Mouse (Mus musculus) CH12.LX (cell line): ENCODE measurements around the gene Rgs3. TPM values are rescaled to one million over a fixed set of nuclear protein-coding genes. Genes with fewer than 3 reads are reported as not detected.

ENCODE experiments used
- DNase-seq: peaks from one replicate; pipeline ENCODE4 v3.0.0-alpha.2; 2013; ENCODE audit errors: extremely low read depth
- H3K27ac ChIP-seq: 2 replicates; pipeline ENCODE4 v1.5.1; 2012; ENCODE audit warnings: low read depth, mild to moderate bottlenecking, control low read depth, moderate library complexity; ENCODE audit not compliant: insufficient read depth
- H3K27me3 ChIP-seq: replicated peaks from 2 replicates; pipeline ENCODE3; 2012; ENCODE audit warnings: inconsistent platforms
- H3K36me3 ChIP-seq, 2 experiments: replicated peaks in 1 of 2; 2 replicates each; pipeline versions ENCODE3 to v1.6.1; 2012; ENCODE audit warnings: inconsistent platforms in 1 of 2, low read length in 1 of 2, mild to moderate bottlenecking in 1 of 2, mixed read lengths in 1 of 2, moderate library complexity in 1 of 2; ENCODE audit not compliant: control insufficient read depth in 1 of 2, insufficient read depth in 1 of 2
- H3K4me1 ChIP-seq, 2 experiments: 2 replicates each; pipeline ENCODE4 v1.6.1; 2012; ENCODE audit warnings: inconsistent platforms in 1 of 2, moderate library complexity in 1 of 2; ENCODE audit not compliant: insufficient read depth in 2 of 2, control insufficient read depth in 1 of 2
- H3K4me2 ChIP-seq: 2 replicates; pipeline ENCODE4 v1.6.1; 2012; ENCODE audit warnings: low read depth, mild to moderate bottlenecking, control low read depth; ENCODE audit not compliant: poor library complexity, insufficient read depth, severe bottlenecking
- H3K4me3 ChIP-seq, 3 experiments: fragments of 150-350 bp in 1 of 3; sonication (generic) in 1 of 3; replicated peaks in 1 of 3; 2 replicates each; pipeline versions ENCODE3 to v1.5.1; 2011 to 2012; ENCODE audit warnings: low read depth in 2 of 3, low read length in 2 of 3, mild to moderate bottlenecking in 2 of 3, moderate library complexity in 2 of 3, control low read depth in 1 of 3, improper control_type of control experiment in 1 of 3, inconsistent platforms in 1 of 3, mixed read lengths in 1 of 3; ENCODE audit not compliant: poor library complexity in 1 of 3
- H3K79me2 ChIP-seq: replicated peaks from 2 replicates; pipeline ENCODE4 v1.6.1; 2012; ENCODE audit warnings: mild to moderate bottlenecking, moderate library complexity; ENCODE audit not compliant: control insufficient read depth, poor library complexity, insufficient read depth, severe bottlenecking; ENCODE audit errors: extremely low read depth
- H3K9ac ChIP-seq: 2 replicates; pipeline ENCODE4 v1.6.1; 2012; ENCODE audit warnings: low read depth, mild to moderate bottlenecking, control low read depth, moderate library complexity; ENCODE audit not compliant: insufficient read depth
- H3K9me3 ChIP-seq: replicated peaks from 2 replicates; pipeline ENCODE3; 2012; ENCODE audit warnings: low read length, inconsistent platforms, mixed read lengths
- BHLHE40 ChIP-seq: IDR thresholded peaks from 2 replicates; pipeline ENCODE4 v1.6.1; 2011; ENCODE audit warnings: mild to moderate bottlenecking, low read depth, low read length, improper control_type of control experiment
- CHD2 ChIP-seq: IDR thresholded peaks from 2 replicates; pipeline ENCODE4 v1.6.1; 2011; ENCODE audit warnings: low read length, improper control_type of control experiment
- E2F4 ChIP-seq: IDR thresholded peaks from 2 replicates; pipeline ENCODE4 v1.6.1; 2011; ENCODE audit warnings: low read depth, low read length, improper control_type of control experiment; ENCODE audit not compliant: insufficient replicate concordance
- ELF1 ChIP-seq: IDR thresholded peaks from 2 replicates; pipeline ENCODE4 v1.6.1; 2014; ENCODE audit warnings: low read depth, mild to moderate bottlenecking, inconsistent platforms, low read length, improper control_type of control experiment
- GABPA ChIP-seq: IDR thresholded peaks from 2 replicates; pipeline ENCODE4 v1.6.1; 2012; ENCODE audit warnings: low read depth, low read length, improper control_type of control experiment, inconsistent platforms; ENCODE audit not compliant: insufficient replicate concordance
- HCFC1 ChIP-seq: IDR thresholded peaks from 2 replicates; pipeline ENCODE4 v1.6.1; 2012; ENCODE audit warnings: low read depth, mild to moderate bottlenecking, inconsistent platforms, low read length, improper control_type of control experiment
- IRF4 ChIP-seq: IDR thresholded peaks from 2 replicates; pipeline ENCODE4 v1.6.1; 2014; ENCODE audit warnings: low read depth, mild to moderate bottlenecking, inconsistent platforms, low read length, improper control_type of control experiment
- JUN ChIP-seq: IDR thresholded peaks from 2 replicates; pipeline ENCODE4 v1.6.1; 2011; ENCODE audit warnings: low read depth, mild to moderate bottlenecking, low read length, improper control_type of control experiment, moderate library complexity; ENCODE audit not compliant: insufficient read depth
- JUND ChIP-seq: conservative IDR thresholded peaks from 2 replicates; pipeline ENCODE4 v1.6.1; 2011; ENCODE audit warnings: low read depth, low read length, improper control_type of control experiment
- MAX ChIP-seq: IDR thresholded peaks from 2 replicates; pipeline ENCODE4 v1.6.1; 2011; ENCODE audit warnings: low read length, improper control_type of control experiment
- MAZ ChIP-seq: IDR thresholded peaks from 2 replicates; pipeline ENCODE4 v1.6.1; 2012; ENCODE audit warnings: low read depth, mild to moderate bottlenecking, inconsistent platforms, low read length, improper control_type of control experiment, moderate library complexity
- NRF1 ChIP-seq: IDR thresholded peaks from 2 replicates; pipeline ENCODE4 v1.6.1; 2014; ENCODE audit warnings: low read depth, mild to moderate bottlenecking, inconsistent platforms, low read length, improper control_type of control experiment, moderate library complexity
- RAD21 ChIP-seq: IDR thresholded peaks from 2 replicates; pipeline ENCODE4 v1.6.1; 2011; ENCODE audit warnings: low read depth, mild to moderate bottlenecking, low read length, improper control_type of control experiment, moderate library complexity
- SMC3 ChIP-seq: IDR thresholded peaks from 2 replicates; pipeline ENCODE4 v1.6.1; 2011; ENCODE audit warnings: low read depth, low read length, improper control_type of control experiment
- TCF12 ChIP-seq: IDR thresholded peaks from 2 replicates; pipeline ENCODE4 v1.6.1; 2014; ENCODE audit warnings: low read depth, mild to moderate bottlenecking, inconsistent platforms, low read length, improper control_type of control experiment
- UBTF ChIP-seq: IDR thresholded peaks from 2 replicates; pipeline ENCODE4 v1.6.1; 2012; ENCODE audit warnings: low read depth, mild to moderate bottlenecking, inconsistent platforms, low read length, improper control_type of control experiment, moderate library complexity
- ZMIZ1 ChIP-seq: IDR thresholded peaks from 2 replicates; pipeline ENCODE4 v1.6.1; 2012; ENCODE audit warnings: low read depth, mild to moderate bottlenecking, inconsistent platforms, low read length, improper control_type of control experiment
- dilution Hi-C: fragments of 300-500 bp; cut with MboI; formaldehyde crosslinking; loops from 2 replicates; pipeline ENCODE4 v1.14.3; 2020; ENCODE audit warnings: low sequenced_read_pairs; ENCODE audit not compliant: extremely low pct_unique_long_range_greater_than_20kb, extremely low pct_ligation_motif_present
- in situ Hi-C: fragments of 300-500 bp; cut with MboI; formaldehyde crosslinking; loops from 3 replicates; pipeline ENCODE4 v1.14.3; 2019; ENCODE audit warnings: low sequenced_read_pairs, low pct_ligation_motif_present, low pct_unique_long_range_greater_than_20kb, mixed read lengths
- polyA plus RNA-seq: library from polyadenylated mRNA; unstranded; fragments of >175 nt; gene quantifications from 2 replicates; pipeline ENCODE4 v1.2.1, GENCODE M21; 2012; ENCODE audit warnings: low read depth; ENCODE audit not compliant: insufficient read length
- total RNA-seq, 2 experiments: library from RNA; depleted of rRNA; stranded (reverse); fragments of 300-350 nt in 1 of 2; fragments of >200 nt in 1 of 2; gene quantifications; 2 replicates each; pipeline ENCODE4 v1.2.3; 2012 to 2014

Rgs3 gene
- total and polyA plus RNA-seq, 3 experiments, result 3.3 to 6.0 (median 3.5) TPM

DNA sequence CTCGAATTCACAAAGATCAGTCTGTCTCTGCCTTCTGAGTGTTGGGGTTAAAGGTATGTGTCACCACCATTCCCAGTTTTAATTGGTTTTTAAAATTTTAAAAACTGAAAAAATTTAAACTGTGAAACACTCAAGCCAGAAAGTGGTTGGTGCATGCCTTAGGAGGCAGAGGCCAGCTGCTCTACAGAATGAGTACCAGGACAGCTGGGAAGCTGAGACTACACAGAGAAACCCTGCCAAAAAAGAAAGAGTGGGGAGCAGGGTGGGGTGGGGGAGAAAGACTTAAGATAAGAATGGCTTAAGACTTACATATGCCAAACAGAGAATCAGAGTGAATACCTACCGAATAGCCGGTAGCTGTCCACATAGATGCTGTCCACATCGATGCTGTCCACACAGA, 73.6 kb downstream of the Rgs3 start:
- H3K9me3 ChIP-seq, result no peaks in the 10 kb centered on the region
- H3K9ac ChIP-seq, result no peak overlapping the region
- H3K4me3 ChIP-seq, result no peak overlapping the region
- H3K27ac ChIP-seq, result no peak overlapping the region
- TF ChIP-seq HCFC1, result no peak
- TF ChIP-seq JUN, result no peak
- no peak for TF ChIP-seq E2F4
- TF ChIP-seq SMC3, result no peak
- no peak for TF ChIP-seq MAZ
- TF ChIP-seq TCF12, result no peak
- no peak for TF ChIP-seq UBTF
- TF ChIP-seq BHLHE40, result no peak
- no peak for TF ChIP-seq NRF1
- no peak for TF ChIP-seq ELF1
- H3K4me1 ChIP-seq, result peaks cover 19 to 32% of the 10 kb centered on the region in 2 experiments
- dilution Hi-C loops (no loop called here), in situ Hi-C loops (no loop called here)
- H3K36me3 ChIP-seq, result no peaks in the 10 kb centered on the region
- peaks cover 2% of the 10 kb centered on the region for H3K27me3 ChIP-seq
- H3K79me2 ChIP-seq, result no peaks in the 10 kb centered on the region
- DNase-seq, result no peak
- no peak overlapping the region for H3K4me2 ChIP-seq

DNA sequence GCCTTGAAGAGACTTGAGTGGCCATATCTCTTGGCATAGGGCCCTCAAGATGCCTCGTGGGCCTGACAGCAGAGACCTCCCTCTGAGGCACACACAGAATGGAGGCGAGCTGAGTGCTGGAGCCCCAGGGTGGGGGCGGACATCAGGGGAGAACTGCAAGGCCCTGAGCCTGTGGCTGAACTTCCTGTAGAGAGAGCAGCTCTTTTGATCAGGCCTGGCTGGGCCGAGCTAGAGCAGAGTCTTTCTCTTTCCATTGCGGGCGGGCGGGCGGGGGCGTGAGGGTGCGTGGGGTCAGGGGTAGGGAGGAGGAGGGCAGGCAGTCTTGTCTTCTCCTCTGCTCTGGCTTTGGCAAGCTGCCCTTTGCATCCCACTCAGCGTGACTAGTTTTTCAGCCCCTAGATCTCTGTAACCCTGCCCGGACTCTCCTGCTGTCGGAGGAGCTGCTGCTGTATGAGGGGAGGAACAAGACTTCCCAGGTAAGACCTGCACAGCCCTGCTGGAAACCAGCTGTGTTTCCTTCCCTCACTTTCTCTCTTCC, 74.5 kb downstream of the Rgs3 start:
- H3K4me1 ChIP-seq, result peaks cover 19 to 34% of the 10 kb centered on the region in 2 experiments
- H3K9ac ChIP-seq, result no peak overlapping the region
- no peak overlapping the region for H3K4me3 ChIP-seq
- H3K36me3 ChIP-seq, result no peaks in the 10 kb centered on the region
- TF ChIP-seq ZMIZ1 (no peak), IRF4 (no peak), JUND (no peak), CHD2 (no peak), MAX (no peak), RAD21 (no peak), E2F4 (no peak), TCF12 (no peak), GABPA (no peak)
- H3K4me2 ChIP-seq, result no peak overlapping the region
- in situ Hi-C loops (no loop called here), dilution Hi-C loops (no loop called here)
- H3K27ac ChIP-seq, result no peak overlapping the region
- H3K27me3 ChIP-seq, result peaks cover 2% of the 10 kb centered on the region
- DNase-seq, result no peak
- no peaks in the 10 kb centered on the region for H3K9me3 ChIP-seq
- H3K79me2 ChIP-seq, result no peaks in the 10 kb centered on the region
